Mouse (Mus musculus) cerebellum, adult 8-10 months (tissue): ENCODE results near the gene Plxna3.
"Not testable (repeated sequence)": the region's sequence is repeated elsewhere in the genome, so short reads cannot be mapped to it uniquely, and the experiment has no call there.

Experiments used
- DNase-seq: peaks from one replicate; pipeline ENCODE4 v3.0.0; 2022

Gene Plxna3

DNA sequence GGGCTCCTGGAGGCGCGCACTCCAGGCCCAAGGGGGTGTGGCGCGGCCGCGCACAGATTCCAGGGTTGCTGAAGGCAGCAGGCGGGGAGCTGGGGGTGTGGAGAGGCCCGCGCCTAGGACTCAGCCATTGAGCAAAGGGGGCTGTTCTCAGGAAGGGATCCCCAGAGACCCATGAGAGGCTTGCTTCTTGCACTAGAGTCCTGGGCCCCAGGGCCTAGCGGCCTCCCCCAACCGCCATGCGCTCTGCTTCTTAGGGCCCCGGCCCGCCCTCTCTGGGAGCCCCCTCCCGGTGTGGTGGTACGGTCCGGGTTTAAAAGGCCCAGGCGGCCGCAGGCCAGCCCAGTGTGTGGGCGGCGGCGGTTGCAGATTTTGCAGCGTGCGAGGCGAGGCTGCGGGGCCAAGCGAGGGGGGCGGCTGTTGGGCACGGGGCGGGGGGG lies at the start of gene Plxna3:
Plxna3 (plus strand) TSS at position 342 of the 437 bp plus-strand sequence.
- DNase-seq: peak; percentile 66

GRCm38 (mm10) chrX:74281041-74281731 lies 47.7 kb upstream of the Plxna3 start:
- no peak for DNase-seq

DNA sequence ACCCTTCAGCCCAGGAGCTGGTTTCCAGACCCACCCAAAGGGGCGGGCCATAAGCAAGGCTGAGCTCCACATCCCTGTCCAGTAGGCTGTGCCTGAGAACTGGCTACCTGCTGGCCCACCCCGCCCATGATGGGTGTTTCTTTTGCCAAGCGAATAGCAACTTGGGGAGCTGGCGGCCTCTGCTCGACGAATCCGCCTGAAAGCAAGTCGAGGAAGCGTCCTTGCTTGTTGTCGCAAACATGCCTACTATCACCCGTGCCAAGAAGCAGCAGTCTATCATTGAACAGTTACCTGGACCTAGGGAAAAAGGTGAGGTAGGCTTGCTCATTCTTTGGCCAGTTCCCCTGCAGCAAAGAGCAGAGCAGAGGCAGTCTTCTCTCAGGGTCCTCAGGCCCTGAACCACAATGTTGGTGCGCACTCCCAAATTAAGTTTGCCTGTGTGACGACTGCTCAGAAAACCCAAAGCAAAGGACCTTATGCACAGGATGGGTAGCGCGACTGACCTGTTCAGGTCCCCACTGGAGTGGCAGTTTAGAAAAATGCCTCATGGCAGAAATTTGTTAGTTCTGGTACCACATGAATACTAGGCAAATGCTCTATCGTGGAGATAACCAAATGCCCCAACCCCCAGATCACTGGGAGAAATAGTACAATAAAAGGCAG lies 47.0 kb upstream of the Plxna3 start, which contains the start of the genes Taz and Dnase1l1:
Taz (plus strand) TSS at position 181 of the 663 bp plus-strand sequence.
Dnase1l1 (minus strand) TSS at position 606 of the 663 bp plus-strand sequence.
- DNase-seq: peak; percentile 67

DNA sequence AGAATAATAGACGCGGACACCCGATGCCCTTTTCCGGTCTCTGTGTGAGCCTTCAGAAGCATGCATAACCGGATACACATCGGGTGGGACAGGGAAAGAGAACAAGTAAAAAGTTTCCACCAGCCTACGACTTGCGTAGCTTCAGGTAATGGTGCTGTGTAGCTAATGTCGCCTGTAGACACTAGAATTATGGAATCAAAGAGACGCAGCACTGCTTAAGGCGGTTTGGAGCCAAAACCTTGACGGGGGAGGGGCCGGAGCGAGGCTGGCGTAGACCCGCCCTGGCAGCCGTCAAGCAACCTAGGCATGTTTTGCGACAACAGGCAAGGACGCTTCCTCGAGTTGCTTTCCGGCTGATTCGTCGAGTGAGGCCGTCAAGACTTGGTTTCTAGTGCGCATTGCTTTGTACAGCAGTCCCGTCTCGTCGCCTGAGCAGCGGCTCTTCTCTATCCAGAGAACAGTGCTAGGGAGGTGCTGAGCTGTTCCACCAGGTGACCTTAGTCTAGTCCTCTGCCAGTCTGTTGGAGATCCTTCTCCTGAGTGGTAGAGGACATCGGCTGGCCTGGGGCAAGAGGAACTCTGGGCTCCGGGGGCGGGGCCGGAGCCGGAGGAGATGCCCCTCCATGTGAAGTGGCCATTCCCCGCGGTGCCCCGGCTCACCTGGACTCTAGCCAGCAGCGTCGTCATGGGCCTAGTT lies 46.3 kb upstream of the Plxna3 start:
- peak; percentile 75 for DNase-seq

DNA sequence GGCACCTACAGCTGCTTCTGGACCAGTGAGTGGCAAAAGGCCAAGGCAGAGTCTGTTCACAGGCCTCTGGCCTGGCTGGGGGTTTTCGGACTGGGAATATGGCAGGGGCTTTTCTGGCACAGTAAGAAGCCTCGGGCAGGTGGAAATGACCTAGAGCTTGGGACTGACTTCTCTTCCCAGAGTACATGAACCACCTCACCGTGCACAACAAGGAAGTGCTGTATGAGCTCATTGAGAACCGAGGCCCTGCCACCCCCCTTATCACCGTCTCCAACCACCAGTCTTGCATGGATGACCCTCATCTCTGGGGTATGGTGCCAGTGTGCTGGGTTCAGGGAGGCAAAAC lies 45.8 kb upstream of the Plxna3 start:
- no peak for DNase-seq

- DNase-seq: no peak
Observed at GRCm38 (mm10) chrX:74293431-74293830, 35.4 kb upstream of the Plxna3 start.

GRCm38 (mm10) chrX:74296538-74297448 lies 32.1 kb upstream of the Plxna3 start, which contains the start of gene Atp6ap1:
Gene Atp6ap1, plus strand, starts transcription at chrX:74297097.
- peak; percentile 91 for DNase-seq

DNA sequence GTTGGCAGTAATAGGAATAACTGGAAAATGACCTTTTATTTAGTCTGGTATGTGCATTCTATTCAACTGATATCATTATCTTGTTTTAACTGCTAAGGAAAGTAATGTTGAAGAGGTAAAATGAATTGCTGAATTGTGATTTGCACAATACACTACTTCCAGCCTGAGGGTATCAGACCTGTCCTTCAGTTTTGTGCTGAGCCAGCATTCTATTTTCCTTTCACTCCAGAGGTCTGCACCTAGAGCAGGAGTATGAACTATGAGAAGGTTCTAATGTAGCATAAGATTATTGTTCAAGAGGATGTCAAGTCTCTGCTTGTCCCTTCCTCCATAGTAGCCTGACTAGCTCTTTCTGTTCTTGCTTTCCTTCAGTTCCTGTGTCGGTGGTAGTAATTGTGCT lies 30.5 kb upstream of the Plxna3 start:
- no peak for DNase-seq

DNA sequence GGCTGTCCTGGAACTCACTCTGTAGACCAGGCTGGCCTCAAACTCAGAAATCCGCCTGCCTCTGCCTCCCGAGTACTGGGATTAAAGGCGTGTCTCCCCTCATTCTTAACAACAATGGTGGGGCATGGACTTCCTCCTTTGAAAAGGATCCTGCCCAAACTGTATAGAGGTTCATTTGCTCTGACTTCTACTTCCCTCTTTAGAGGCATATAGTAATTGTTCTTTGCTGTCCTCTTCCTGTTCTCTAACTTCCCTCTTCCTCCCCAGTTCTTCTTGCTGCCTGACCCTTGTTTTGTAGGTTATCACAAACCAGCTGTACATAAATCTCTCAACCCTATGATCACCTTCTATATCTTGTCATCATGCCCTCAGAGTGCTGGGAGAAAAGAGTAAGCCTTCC lies 29.1 kb upstream of the Plxna3 start:
- DNase-seq: no peak

DNA sequence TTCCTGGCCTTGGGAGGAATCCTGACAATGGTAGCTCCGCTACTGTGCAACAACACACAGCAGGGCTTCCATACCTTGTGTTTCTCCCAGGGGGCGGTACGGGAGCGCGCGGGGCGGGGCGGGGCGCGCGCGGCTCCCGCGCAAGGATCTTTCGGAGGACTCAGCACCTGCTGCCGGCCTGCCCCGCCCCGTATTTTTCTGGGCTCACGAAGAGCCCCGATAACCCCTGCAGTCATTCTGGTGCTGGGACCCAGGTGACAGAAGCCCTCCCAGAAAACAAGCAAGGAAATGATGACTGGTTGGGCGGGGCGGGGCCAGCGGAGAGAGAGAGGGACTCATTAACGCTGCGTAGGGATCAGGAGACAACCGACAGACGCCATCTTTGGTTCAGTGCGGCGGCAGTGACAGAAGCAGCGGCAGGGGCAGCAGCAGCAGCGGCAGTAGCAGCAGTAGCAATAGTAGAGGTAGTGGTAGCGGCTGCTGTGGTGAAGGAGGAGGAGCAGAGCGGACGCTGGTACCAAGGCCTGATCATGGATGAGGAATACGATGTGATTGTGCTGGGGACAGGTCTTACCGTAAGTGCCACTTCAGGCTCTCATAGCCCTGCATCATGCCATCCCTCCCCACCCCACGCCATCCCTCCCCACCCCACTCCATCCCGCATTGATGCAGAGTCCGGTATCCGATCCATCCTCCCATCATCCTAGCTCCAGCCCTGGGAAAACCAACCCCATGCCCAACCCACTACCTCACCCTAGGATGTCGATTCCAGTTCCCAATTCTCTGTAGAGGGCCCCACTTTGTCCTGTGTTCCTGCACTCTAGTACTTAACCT lies 23.8 kb upstream of the Plxna3 start, which contains the start of gene Gdi1:
Gdi1 (plus strand) TSS at position 132 of the 834 bp plus-strand sequence.
- peak; percentile 76 for DNase-seq

- DNase-seq: peak; percentile 77
Observed at GRCm38 (mm10) chrX:74312540-74313464, 16.1 kb upstream of the Plxna3 start, which contains the start of gene Fam50a. Gene Fam50a, plus strand, starts transcription at chrX:74313033.

DNA sequence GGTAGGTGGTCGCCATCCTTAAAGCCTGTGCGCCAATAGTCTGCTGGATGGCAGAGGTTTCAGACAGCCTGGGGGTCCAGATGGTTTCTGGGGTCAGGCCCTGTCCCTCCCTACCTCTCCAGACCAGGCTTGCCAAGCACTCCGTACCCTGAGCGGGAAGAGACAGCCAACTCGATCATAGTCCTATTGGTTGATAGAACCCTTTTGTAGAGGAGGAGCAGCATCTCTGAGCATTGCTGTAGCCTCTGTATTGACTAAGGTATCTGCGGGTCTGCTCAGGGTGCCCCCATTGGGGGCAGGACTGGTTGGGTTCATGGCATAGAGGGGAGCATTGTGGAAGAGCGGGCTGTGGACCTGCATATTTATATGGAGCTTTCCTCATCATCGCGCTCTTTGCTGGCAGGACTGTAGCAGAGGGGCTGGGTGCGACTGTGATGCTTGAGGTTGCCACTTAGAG lies 377 bp downstream of the Plxna3 start:
- no peak for DNase-seq

GRCm38 (mm10) chrX:74330166-74330930 lies 1.5 kb downstream of the Plxna3 start:
- peak; percentile 25 for DNase-seq

DNA sequence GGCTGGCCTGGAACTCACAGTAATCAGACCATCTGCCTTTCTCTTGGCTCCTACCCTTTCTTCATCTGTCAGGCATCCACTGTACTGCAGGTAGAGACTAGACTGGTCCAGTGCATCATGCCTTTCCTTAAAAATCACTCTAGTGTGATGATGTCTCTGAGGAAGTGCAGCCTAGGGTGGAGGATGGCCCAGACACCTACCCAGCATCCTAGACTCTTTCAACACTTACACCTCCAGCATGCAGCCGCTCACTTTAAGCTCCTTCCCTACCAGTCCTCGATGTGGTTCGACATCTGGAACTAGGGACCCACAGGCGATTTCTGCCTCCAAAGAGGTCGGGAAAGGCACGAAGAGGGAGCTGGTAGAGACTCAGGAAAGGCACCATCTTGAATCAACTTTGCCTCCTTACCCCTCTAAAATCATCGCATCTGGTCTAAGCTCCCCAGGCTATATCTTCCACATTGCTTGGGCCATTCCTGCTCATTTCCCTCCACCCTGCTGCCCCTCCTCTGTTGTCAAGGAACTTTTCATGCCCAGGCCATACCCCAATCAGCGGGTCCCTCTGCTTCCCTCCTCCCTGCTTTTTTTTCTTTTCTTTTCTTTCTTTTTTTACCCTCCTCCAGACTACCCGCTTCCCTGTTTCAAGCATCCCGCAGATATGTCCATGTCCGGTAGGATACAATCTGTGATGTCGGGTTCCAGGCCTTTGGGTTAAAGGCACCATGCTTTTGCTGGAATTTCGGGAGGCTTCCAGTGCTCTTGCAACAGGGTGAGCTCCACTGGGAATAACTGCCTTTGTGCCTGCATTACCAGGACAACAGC lies 24.0 kb downstream of the Plxna3 start:
- no peak for DNase-seq

DNA sequence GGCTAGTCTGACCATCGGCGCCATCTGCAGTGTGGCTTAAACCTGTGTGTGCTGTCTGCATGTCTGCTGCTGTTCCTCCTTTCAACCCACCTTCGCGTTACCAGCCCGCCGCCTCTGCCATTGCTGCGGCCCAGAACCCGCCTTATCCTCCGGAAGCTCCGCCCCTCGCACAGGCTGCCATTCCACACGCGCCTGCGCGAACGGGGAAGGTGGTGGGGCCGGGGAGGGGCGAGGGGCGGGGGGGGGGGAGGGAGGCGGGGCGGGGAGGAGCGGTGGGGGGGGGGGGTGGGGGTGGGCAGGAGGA lies 24.6 kb downstream of the Plxna3 start, which contains the start of gene Lage3:
Lage3 (minus strand) TSS at position 152 of the 304 bp plus-strand sequence.
- peak; percentile 74 for DNase-seq

GRCm38 (mm10) chrX:74357069-74357468 lies 28.2 kb downstream of the Plxna3 start:
- DNase-seq: not testable (repeated sequence)

DNA sequence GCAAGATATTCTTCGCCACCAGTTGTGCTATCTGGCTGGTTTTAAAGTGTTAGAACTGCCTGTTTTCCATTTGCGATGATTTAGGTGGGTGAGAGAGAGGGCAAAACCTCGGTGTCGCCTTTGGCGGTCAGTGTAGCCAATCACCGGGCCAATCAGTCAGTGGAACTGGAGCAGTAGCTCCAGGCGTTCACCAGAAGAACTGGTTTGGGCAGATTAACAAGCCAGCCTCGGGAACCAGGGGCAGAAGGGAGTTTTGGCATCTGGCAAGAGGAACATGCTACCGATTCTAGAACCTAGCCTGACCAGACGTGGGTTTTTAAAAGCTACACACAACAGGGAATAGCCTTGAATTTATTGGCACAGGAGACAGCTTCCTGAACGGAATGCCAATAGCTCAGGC lies 30.3 kb downstream of the Plxna3 start:
- no peak for DNase-seq

- no peak for DNase-seq
Observed at GRCm38 (mm10) chrX:74367512-74367911, 38.6 kb downstream of the Plxna3 start.
